Mouse (Mus musculus) E14TG2a.4 (cell line): ENCODE data around the gene Nutm1.

ENCODE experiments used
- CTCF ChIP-seq: conservative IDR thresholded peaks from 2 replicates; pipeline ENCODE4 v1.5.1; 2014; ENCODE audit warnings: low read length
- NANOG ChIP-seq: IDR thresholded peaks from 2 replicates; pipeline ENCODE4 v1.6.1; 2014; ENCODE audit warnings: borderline replicate concordance, low read length, mixed read lengths

- TF ChIP-seq CTCF (no peak), NANOG (no peak)
Observed at GRCm38 (mm10) chr2:112254675-112255515, 4.2 kb downstream of the Nutm1 start.
